Mouse (Mus musculus) hindbrain, embryonic 10.5 days (tissue): Measurements from ENCODE around the gene Vsir. TPM values are rescaled to one million over a fixed set of nuclear protein-coding genes. Genes with fewer than 3 reads are reported as not detected.

ENCODE experiments used
- DNase-seq: peaks from one replicate; pipeline ENCODE4 v3.0.0-alpha.2; 2017; ENCODE audit warnings: low spot score
- H3K27ac ChIP-seq: fragments of 300-500 bp; sonication (generic); 2 replicates; pipeline ENCODE4 v1.5.1; 2016; ENCODE audit warnings: mild to moderate bottlenecking, moderate library complexity
- H3K27me3 ChIP-seq: fragments of 300-500 bp; sonication (generic); 2 replicates; pipeline ENCODE4 v1.6.1; 2016; ENCODE audit warnings: mild to moderate bottlenecking; ENCODE audit not compliant: poor library complexity, insufficient read depth, severe bottlenecking
- H3K36me3 ChIP-seq: fragments of 300-500 bp; sonication (generic); 2 replicates; pipeline ENCODE4 v1.6.1; 2016; ENCODE audit warnings: mild to moderate bottlenecking, moderate library complexity
- H3K4me1 ChIP-seq: fragments of 300-500 bp; sonication (generic); replicated peaks from 2 replicates; pipeline ENCODE4 v1.6.1; 2016; ENCODE audit warnings: mild to moderate bottlenecking
- H3K4me3 ChIP-seq: fragments of 300-500 bp; sonication (generic); 2 replicates; pipeline ENCODE4 v1.5.1; 2016; ENCODE audit warnings: mild to moderate bottlenecking, moderate library complexity
- H3K9me3 ChIP-seq: fragments of 300-500 bp; sonication (generic); 2 replicates; pipeline ENCODE4 v1.6.1; 2016; ENCODE audit warnings: mild to moderate bottlenecking, moderate library complexity
- WGBS: fragments of 180-500 bp; shearing (Covaris S2); methylation state at CpG from one replicate; pipeline ENCODE4 v1.1.7; 2016; 5-methylcytosine and 5-hydroxymethylcytosine counted together
- polyA plus RNA-seq: library from polyadenylated mRNA; unstranded; fragments of >200 nt; fragmentation: Nextera tagmentation; extraction: Ambion mirVana; gene quantifications from 2 replicates; pipeline ENCODE4 v1.2.1, GENCODE M21; 2016

Gene Vsir
- polyA plus RNA-seq, 1 experiment from 2014 or later: 1.8 TPM

GRCm38 (mm10) chr10:60357901-60358300 lies 11.2 kb downstream of the Vsir start:
- peaks cover 42% of the 10 kb centered on the region for H3K4me1 ChIP-seq
- DNase-seq: no peak
- no peaks in the 10 kb centered on the region for H3K9me3 ChIP-seq
- H3K4me3 ChIP-seq: no peak overlapping the region
- H3K36me3 ChIP-seq: no peaks in the 10 kb centered on the region
- 93% methylated on average over 14 of the region's 14 CpGs for WGBS
- H3K27me3 ChIP-seq: no peaks in the 10 kb centered on the region
- peak overlapping the region; percentile 23; the same call in 1 of the 2 replicates for H3K27ac ChIP-seq

- H3K27ac ChIP-seq: 0 out of 2 replicates have a peak overlapping the region, but pooled peaks have one; percentile 19
- no peaks in the 10 kb centered on the region for H3K36me3 ChIP-seq
- H3K4me1 ChIP-seq: peaks cover 37% of the 10 kb centered on the region
- H3K9me3 ChIP-seq: no peaks in the 10 kb centered on the region
- H3K27me3 ChIP-seq: no peaks in the 10 kb centered on the region
- DNase-seq: no peak
- H3K4me3 ChIP-seq: no peak overlapping the region
- 34% methylated on average over 4 of the region's 4 CpGs for WGBS
These were observed 12.1 kb downstream of the Vsir start for GRCm38 (mm10) chr10:60358776-60359175.

DNA sequence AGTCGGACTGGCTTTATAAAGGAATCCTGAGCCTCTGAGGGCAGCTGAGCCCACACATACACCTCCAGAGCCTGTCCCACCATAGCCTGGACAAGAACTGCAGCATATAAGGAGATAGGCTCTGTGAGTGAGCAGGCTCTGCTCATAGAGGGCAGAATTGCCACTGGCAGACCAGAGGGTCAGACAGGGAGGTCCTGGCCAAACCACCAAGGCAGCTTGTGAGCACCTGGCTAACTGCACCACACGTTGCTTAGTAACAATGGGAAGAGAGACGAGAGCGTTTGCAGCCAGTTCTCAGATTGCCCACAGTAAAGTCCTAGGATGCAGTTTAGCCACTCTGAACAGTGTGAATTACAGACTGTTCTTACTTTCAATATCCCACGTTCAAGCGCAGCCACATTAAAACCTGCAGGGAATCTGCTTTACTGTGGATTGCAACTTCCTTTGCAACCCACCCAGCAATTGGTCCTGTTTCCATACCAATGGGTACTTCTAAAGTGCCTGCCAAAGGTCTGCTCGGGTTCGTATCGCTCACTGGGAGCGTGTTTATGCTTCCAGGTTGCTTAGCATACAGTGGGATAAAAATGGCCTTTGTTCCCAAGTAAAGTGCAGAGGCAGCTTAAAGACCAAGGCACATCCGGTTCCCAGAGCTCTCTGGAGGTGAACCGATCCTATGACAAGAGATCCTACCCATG lies 15.1 kb downstream of the Vsir start:
- Histone ChIP-seq H3K27me3 (no peaks in the 10 kb centered on the region), H3K4me1 (peaks cover 39% of the 10 kb centered on the region), H3K9me3 (no peaks in the 10 kb centered on the region), H3K36me3 (no peaks in the 10 kb centered on the region), H3K4me3 (no peak overlapping the region), H3K27ac (no peak overlapping the region)
- no peak for DNase-seq
- 68% methylated on average over 12 of the region's 12 CpGs for WGBS

- no peak for DNase-seq
- no peaks in the 10 kb centered on the region for H3K9me3 ChIP-seq
- no peaks in the 10 kb centered on the region for H3K36me3 ChIP-seq
- no peaks in the 10 kb centered on the region for H3K27me3 ChIP-seq
- no peak overlapping the region for H3K4me3 ChIP-seq
- peaks cover 38% of the 10 kb centered on the region for H3K4me1 ChIP-seq
- WGBS: 68% methylated on average over 2 of the region's 2 CpGs
- peak overlapping the region; percentile 35; the same call in 1 of the 2 replicates for H3K27ac ChIP-seq
These were observed 15.6 kb downstream of the Vsir start for GRCm38 (mm10) chr10:60362310-60362628.

DNA sequence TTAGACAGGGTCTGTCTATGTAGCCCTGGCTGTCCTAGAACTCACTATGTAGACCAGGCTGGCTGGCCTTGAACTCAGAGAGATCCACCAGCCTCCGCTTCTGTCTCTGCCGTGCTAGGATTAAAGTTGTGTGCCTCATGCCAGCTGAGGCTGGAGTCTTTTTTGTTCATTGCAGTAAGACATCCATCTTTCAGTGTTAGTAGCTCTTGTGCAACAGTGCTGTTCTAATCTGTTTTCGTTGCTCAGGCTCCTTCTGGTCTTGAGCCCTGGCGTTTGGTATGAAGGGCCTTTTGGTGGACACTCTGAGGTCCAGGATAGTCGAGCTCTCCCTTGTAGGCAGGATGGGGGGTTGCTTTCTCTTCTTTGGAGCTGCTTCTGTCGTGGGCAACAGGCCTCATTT lies 16.8 kb downstream of the Vsir start:
- 73% methylated on average over 6 of the region's 6 CpGs for WGBS
- DNase-seq: no peak
- Histone ChIP-seq H3K36me3 (no peaks in the 10 kb centered on the region), H3K9me3 (no peaks in the 10 kb centered on the region), H3K4me3 (no peak overlapping the region), H3K27me3 (no peaks in the 10 kb centered on the region), H3K4me1 (peaks cover 32% of the 10 kb centered on the region), H3K27ac (no peak overlapping the region; the same call in 1 of the 2 replicates)

DNA sequence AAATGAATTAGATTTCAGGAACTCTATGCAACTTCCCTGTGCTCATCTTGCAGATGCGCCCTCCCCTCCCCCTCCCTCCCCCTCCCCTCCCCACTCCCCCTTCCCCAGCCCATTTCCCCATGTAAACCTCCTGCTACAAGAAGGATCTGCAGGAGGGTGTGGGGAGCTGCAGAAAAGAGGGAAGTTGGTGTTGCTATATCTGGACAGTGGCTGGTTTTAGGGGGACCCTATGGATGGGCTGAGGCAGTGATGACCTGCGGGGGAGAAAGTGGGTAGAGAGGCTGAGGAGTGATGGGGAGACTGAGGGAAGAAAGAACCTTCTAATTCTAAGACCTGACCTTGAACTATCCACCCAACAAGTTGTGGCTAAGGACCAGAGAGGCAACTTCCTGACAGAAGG lies 20.5 kb downstream of the Vsir start:
- WGBS: 84% methylated on average over 2 of the region's 2 CpGs
- no peak overlapping the region for H3K27ac ChIP-seq
- H3K4me1 ChIP-seq: peaks cover 19% of the 10 kb centered on the region
- no peak overlapping the region for H3K4me3 ChIP-seq
- no peaks in the 10 kb centered on the region for H3K9me3 ChIP-seq
- H3K36me3 ChIP-seq: no peaks in the 10 kb centered on the region
- H3K27me3 ChIP-seq: no peaks in the 10 kb centered on the region
- DNase-seq: no peak

- Histone ChIP-seq H3K27me3 (no peaks in the 10 kb centered on the region), H3K27ac (no peak overlapping the region), H3K36me3 (no peaks in the 10 kb centered on the region), H3K4me3 (no peak overlapping the region), H3K9me3 (no peaks in the 10 kb centered on the region), H3K4me1 (peaks cover 15% of the 10 kb centered on the region)
- WGBS: 80% methylated on average over 4 of the region's 4 CpGs
- DNase-seq: no peak
These were observed 21.3 kb downstream of the Vsir start for GRCm38 (mm10) chr10:60367904-60368303.

GRCm38 (mm10) chr10:60369405-60369804 lies 22.8 kb downstream of the Vsir start:
- H3K4me3 ChIP-seq: no peak overlapping the region
- no peak for DNase-seq
- 88% methylated on average over 6 of the region's 6 CpGs for WGBS

DNA sequence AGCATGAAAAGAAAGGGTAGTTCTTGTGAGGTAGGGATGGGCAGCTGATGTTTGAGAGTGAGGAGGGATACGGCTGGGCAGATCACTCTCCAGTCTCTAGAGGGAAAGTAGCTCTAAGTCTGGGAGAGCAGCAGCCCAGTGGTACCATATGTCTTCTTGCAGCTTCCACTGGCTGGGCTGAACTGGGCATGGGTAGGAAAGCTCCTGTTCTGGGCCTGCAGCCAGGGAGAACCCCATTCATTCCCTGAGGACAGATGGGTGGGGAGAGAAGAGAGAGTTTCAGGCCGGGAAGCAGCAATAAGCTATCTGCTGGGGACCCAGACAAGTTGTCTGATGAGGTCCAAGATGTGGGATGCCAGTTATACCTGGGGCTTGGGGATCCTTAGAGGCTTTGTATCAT lies 23.4 kb downstream of the Vsir start:
- no peaks in the 10 kb centered on the region for H3K36me3 ChIP-seq
- no peak overlapping the region for H3K4me3 ChIP-seq
- H3K27me3 ChIP-seq: no peaks in the 10 kb centered on the region
- no peak overlapping the region for H3K27ac ChIP-seq
- peaks cover 17% of the 10 kb centered on the region for H3K4me1 ChIP-seq
- no peaks in the 10 kb centered on the region for H3K9me3 ChIP-seq
- DNase-seq: no peak
- WGBS: 77% methylated on average over 2 of the region's 2 CpGs

More at GRCm38 (mm10) chr10:60369405-60369804, 22.8 kb downstream of the Vsir start:
- Histone ChIP-seq H3K4me1 (peaks cover 20% of the 10 kb centered on the region), H3K36me3 (no peaks in the 10 kb centered on the region), H3K27ac (no peak overlapping the region), H3K27me3 (no peaks in the 10 kb centered on the region), H3K9me3 (no peaks in the 10 kb centered on the region)

DNA sequence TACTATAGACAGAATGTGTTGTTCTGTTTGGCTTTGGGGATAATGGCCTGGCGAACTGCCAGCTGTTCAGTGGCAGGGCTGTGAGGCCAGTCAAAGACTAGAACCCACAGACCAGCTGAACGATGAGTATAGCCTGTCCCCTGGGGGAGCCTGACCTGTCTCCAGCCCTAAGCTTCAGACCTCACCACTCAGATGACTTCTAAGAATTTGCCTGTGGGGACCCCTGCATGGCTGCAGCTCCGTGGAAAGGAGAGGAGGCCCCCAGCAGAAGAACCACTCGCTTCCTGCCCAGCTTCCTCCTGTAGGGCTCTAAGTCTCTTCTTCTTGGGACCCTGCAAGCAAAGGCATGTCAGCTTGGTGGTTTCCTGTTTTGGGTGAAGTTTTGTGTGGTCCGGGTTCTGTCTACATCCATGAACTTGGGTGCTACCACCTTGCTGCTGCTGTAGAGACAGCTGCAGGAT lies 24.0 kb downstream of the Vsir start:
- no peaks in the 10 kb centered on the region for H3K27me3 ChIP-seq
- WGBS: 75% methylated on average over 5 of the region's 5 CpGs
- DNase-seq: no peak
- H3K9me3 ChIP-seq: no peaks in the 10 kb centered on the region
- no peak overlapping the region for H3K27ac ChIP-seq
- peaks cover 17% of the 10 kb centered on the region for H3K4me1 ChIP-seq
- no peak overlapping the region for H3K4me3 ChIP-seq
- no peaks in the 10 kb centered on the region for H3K36me3 ChIP-seq

DNA sequence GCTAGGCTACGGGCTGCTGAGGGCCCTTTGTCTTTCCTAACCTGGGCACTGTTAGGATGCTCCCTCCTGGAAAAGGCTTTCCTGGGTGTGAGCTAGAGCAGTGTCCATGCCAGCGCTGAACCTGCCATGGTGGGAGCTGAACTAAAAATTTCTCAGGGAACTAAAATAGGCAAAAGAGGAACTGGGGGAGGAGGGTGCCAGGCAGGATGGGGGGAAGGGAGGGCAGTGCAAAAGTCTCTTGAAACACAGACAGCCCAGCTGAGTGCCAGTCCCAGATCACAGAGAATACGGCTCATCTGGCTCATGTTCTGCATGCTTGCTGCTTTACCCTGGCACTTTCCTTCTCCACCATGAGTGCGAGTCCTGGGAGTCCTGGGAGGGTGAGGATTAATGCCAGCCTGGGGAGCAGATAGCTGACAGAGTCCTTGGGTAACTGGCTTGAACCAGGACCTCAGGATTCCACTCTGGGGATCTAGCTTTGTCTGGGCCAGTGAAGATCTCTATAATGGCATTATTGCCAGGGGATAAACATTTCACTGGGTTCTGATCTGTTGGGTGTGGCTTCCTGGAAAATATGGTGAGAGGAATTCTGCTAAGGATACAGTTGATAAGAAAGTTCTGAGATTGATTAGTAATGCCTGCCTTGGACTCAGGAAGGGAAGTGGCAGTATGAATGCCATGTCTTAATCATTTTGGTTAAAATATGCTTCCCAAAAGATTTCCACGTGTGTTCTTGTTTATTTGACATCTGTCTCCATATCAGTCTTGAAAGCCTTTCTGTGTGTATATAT lies 25.1 kb downstream of the Vsir start:
- WGBS: 80% methylated on average over 5 of the region's 5 CpGs
- peaks cover 17% of the 10 kb centered on the region for H3K4me1 ChIP-seq
- H3K4me3 ChIP-seq: no peak overlapping the region

DNA sequence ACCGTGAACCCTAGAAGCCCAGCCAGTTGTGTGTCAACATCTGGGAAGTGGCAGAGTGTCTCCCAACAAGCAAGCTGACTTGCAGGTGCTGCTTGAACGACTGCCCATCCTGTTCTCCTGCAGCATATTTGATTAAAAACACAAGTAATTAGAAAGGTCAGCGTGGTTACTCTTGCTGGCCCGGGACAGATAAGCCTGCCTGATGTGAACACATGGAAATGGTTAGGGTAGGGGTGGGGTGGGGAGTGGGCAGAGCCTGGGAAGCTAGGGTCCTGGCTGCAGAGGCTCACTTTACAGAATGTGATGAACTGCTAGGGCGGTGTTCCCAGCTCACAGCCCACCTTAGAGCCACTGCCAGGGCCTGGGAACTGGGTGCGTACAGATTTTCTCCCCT lies 26.9 kb downstream of the Vsir start:
- Histone ChIP-seq H3K4me1 (peaks cover 17% of the 10 kb centered on the region), H3K27ac (peak overlapping the region; percentile 54), H3K4me3 (no peak overlapping the region), H3K36me3 (no peaks in the 10 kb centered on the region), H3K27me3 (no peaks in the 10 kb centered on the region), H3K9me3 (no peaks in the 10 kb centered on the region)
- WGBS: 58% methylated on average over 6 of the region's 6 CpGs
- peak; percentile 17 for DNase-seq

More for the DNA sequence above, 25.1 kb downstream of the Vsir start:
- Histone ChIP-seq H3K27me3 (no peaks in the 10 kb centered on the region), H3K9me3 (no peaks in the 10 kb centered on the region), H3K36me3 (no peaks in the 10 kb centered on the region), H3K27ac (no peak overlapping the region)
- DNase-seq: no peak

DNA sequence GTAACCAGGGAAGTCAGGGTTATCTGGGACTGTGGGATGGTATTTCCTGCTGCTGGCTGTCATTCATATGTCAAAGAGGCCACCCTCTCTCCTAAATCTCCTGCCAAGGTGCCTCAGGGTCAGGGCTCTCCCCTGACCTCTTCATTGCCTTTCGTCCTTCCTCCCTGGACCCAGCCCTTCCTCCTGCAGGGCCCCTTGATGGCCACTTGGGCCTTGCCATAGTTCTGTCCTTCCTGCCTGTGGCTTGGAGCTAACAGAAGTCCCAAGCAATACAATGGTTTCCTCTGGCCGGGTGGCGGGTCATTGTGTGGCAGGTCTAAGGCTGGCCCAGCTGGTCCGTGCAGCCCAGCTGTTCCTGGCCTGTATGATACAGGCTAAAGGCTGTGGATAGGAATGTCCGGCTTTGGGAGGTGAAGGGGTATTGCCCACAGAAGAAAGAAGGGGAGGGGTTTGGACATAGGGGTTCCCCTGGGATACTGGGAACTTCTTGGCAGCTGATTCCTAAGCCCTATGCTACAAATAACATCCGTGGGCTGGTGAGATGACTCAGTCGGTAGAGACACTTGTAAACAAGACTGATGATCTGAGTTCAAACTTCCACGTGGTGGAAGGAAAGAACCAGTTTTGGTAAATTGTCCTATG lies 27.4 kb downstream of the Vsir start:
- WGBS: 49% methylated on average over 8 of the region's 8 CpGs
- no peak overlapping the region for H3K4me3 ChIP-seq
- H3K36me3 ChIP-seq: no peaks in the 10 kb centered on the region
- H3K4me1 ChIP-seq: peaks cover 17% of the 10 kb centered on the region
- no peaks in the 10 kb centered on the region for H3K27me3 ChIP-seq
- H3K27ac ChIP-seq: peak overlapping the region; percentile 54
- H3K9me3 ChIP-seq: no peaks in the 10 kb centered on the region
- peak; percentile 32 for DNase-seq
